Comparison of ENCODE assay signal across 9 mouse cellular contexts in genomic region chr6:72685165-72685564, GRCm38 (mm10).
DNase-seq lines count a peak whose midpoint lies in the region; ATAC-seq and TF ChIP-seq lines count a peak whose summit lies in the region.
"Had no signal": no experiment of that assay in that cellular context is flagged by ENCODE, and none has a peak within 500 bp of the region (broad histone marks: within the 10 kb centered on the region; RNA-seq: fewer than 3 reads in every experiment).

No protein-coding gene starts in this region.

- H3K9me3 ChIP-seq in lung, embryonic 15.5 days: no peaks in the 10 kb centered on the region
- H3K9me3 ChIP-seq: liver, embryonic 13.5 days had no signal

- no peak for TF ChIP-seq POLR2A in lung, adult 2 months (IDR thresholded peaks at IDR 0.05; ENCODE audit: borderline replicate concordance, extremely low read depth, low read depth, low read length)

- H3K4me1 ChIP-seq in lung, embryonic 15.5 days: peaks cover 61% of the 10 kb centered on the region
- H3K4me1 ChIP-seq in lung, adult 2 months (ENCODE audit: control insufficient read depth, insufficient read depth, low read length): no peaks in the 10 kb centered on the region; the same call in 1 of the 2 replicates

- peak; percentile 23; the same call in 1 of the 2 replicates for ATAC-seq in lung, embryonic 15.5 days (ENCODE audit: borderline replicate concordance, extremely low read depth, low FRiP score, low TSS enrichment)

- H3K27ac ChIP-seq in lung, embryonic 15.5 days: peak overlapping the region; percentile 60
- H3K27ac ChIP-seq: liver, embryonic 13.5 days had no signal

- no peak overlapping the region for H3K9ac ChIP-seq in lung, embryonic 15.5 days
- H3K9ac ChIP-seq: liver, embryonic 13.5 days had no signal

- H3K27me3 ChIP-seq in lung, embryonic 15.5 days: no peaks in the 10 kb centered on the region
- H3K27me3 ChIP-seq: liver, embryonic 13.5 days had no signal

- DNase-seq in lung, adult 2 months: no peak
- peak; percentile 65 to 69 for DNase-seq in heart, adult 18-20 months
- DNase-seq in layer of hippocampus, adult 8-10 months (ENCODE audit: low spot score in 2 of 2): peak; percentile 8 to 19
- peak; percentile 24 for DNase-seq in right cerebral cortex, postnatal 25 days
- no peak for DNase-seq in thymus, adult 18-20 months
- DNase-seq in cerebellum, postnatal 10 days: no peak
- DNase-seq: cerebellum, adult 11 months; liver, embryonic 13.5 days had no signal

- WGBS in lung, embryonic 15.5 days: 32% methylated on average over 9 of the region's 9 CpGs
- WGBS in lung, adult 2 months: 42% methylated on average over 9 of the region's 9 CpGs

- no peak for TF ChIP-seq CTCF in lung, adult 2 months (IDR thresholded peaks at IDR 0.05; ENCODE audit: insufficient read depth, low read length)

- H3K4me2 ChIP-seq in lung, embryonic 15.5 days: no peak overlapping the region; the same call in 1 of the 2 replicates
- H3K4me2 ChIP-seq: liver, embryonic 13.5 days had no signal

- no peaks in the 10 kb centered on the region for H3K36me3 ChIP-seq in lung, embryonic 15.5 days
- H3K36me3 ChIP-seq: liver, embryonic 13.5 days had no signal

- no peak overlapping the region for H3K4me3 ChIP-seq in lung, embryonic 15.5 days
- H3K4me3 ChIP-seq in lung, adult 2 months (replicated peaks; ENCODE audit: extremely low read depth, low read depth, low read length): no peak overlapping the region
- H3K4me3 ChIP-seq: liver, embryonic 13.5 days had no signal

Comparison
In these comparisons a context has a peak if more than half of its experiments do, and no peak if none do; other contexts are left out.
1. DNase-seq: peak in heart, adult 18-20 months (2 of 2), layer of hippocampus, adult 8-10 months (2 of 2) and right cerebral cortex, postnatal 25 days (single experiment); none in lung, adult 2 months (single experiment), thymus, adult 18-20 months (0 of 2) and cerebellum, postnatal 10 days (0 of 2).